Mouse (Mus musculus): ENCODE measurements around the gene Crtc3. TPM values are rescaled to one million over a fixed set of nuclear protein-coding genes. Genes with fewer than 3 reads are reported as not detected.

Crtc3 gene
- polyA plus RNA-seq, 1 experiment from 2014 or later, result 15.5 TPM

- H3K4me1 ChIP-seq (replicated peaks; ENCODE audit: control insufficient read depth, insufficient read depth, low read length), result no peaks in the 10 kb centered on the region
- H3K27ac ChIP-seq (ENCODE audit: low read depth, low read length), result no peak overlapping the region
- 75% methylated on average over 3 of the region's 3 CpGs for WGBS
- no peak for ATAC-seq (replicated peaks; ENCODE audit: low FRiP score)
- DNase-seq (ENCODE audit: low spot score), result no peak
- H3K4me2 ChIP-seq (ENCODE audit: low read depth, low read length, severe bottlenecking), result no peak overlapping the region
- no peaks in the 10 kb centered on the region for H3K27me3 ChIP-seq (ENCODE audit: control insufficient read depth, insufficient read depth, low read length)
- H3K36me3 ChIP-seq (ENCODE audit: control insufficient read depth, insufficient read depth, low read length), result no peaks in the 10 kb centered on the region; the same call in 1 of the 2 replicates
- no peaks in the 10 kb centered on the region for H3K9me3 ChIP-seq (ENCODE audit: control insufficient read depth, low read length)
- H3K9ac ChIP-seq (ENCODE audit: low read length), result no peak overlapping the region
- no peak overlapping the region for H3K4me3 ChIP-seq (ENCODE audit: low read depth, low read length)
These were observed 16.4 kb downstream of the Crtc3 start for GRCm38 (mm10) chr7:80672323-80672722.

GRCm38 (mm10) chr7:80670889-80671288 is 17.8 kb downstream of the Crtc3 start:
- ATAC-seq (replicated peaks; ENCODE audit: low FRiP score) (no peak), DNase-seq (ENCODE audit: low spot score) (no peak)
- Histone ChIP-seq H3K4me1 (replicated peaks; ENCODE audit: control insufficient read depth, insufficient read depth, low read length) (no peaks in the 10 kb centered on the region), H3K27me3 (ENCODE audit: control insufficient read depth, insufficient read depth, low read length) (no peaks in the 10 kb centered on the region), H3K36me3 (ENCODE audit: control insufficient read depth, insufficient read depth, low read length) (no peaks in the 10 kb centered on the region), H3K4me2 (ENCODE audit: low read depth, low read length, severe bottlenecking) (no peak overlapping the region), H3K9ac (ENCODE audit: low read length) (no peak overlapping the region), H3K4me3 (ENCODE audit: low read depth, low read length) (no peak overlapping the region), H3K27ac (ENCODE audit: low read depth, low read length) (no peak overlapping the region), H3K9me3 (ENCODE audit: control insufficient read depth, low read length) (no peaks in the 10 kb centered on the region)
- WGBS, result 95% methylated on average over 6 of the region's 6 CpGs

GRCm38 (mm10) chr7:80667190-80667589 is 21.5 kb downstream of the Crtc3 start:
- no peaks in the 10 kb centered on the region for H3K36me3 ChIP-seq (ENCODE audit: control insufficient read depth, insufficient read depth, low read length)
- H3K27ac ChIP-seq (ENCODE audit: low read depth, low read length), result no peak overlapping the region
- H3K4me2 ChIP-seq (ENCODE audit: low read depth, low read length, severe bottlenecking), result no peak overlapping the region
- 84% methylated on average over 11 of the region's 11 CpGs for WGBS
- DNase-seq (ENCODE audit: low spot score), result no peak
- no peaks in the 10 kb centered on the region for H3K4me1 ChIP-seq (replicated peaks; ENCODE audit: control insufficient read depth, insufficient read depth, low read length)
- no peaks in the 10 kb centered on the region for H3K27me3 ChIP-seq (ENCODE audit: control insufficient read depth, insufficient read depth, low read length)
- no peak overlapping the region for H3K4me3 ChIP-seq (ENCODE audit: low read depth, low read length)
- no peaks in the 10 kb centered on the region for H3K9me3 ChIP-seq (ENCODE audit: control insufficient read depth, low read length)
- ATAC-seq (replicated peaks; ENCODE audit: low FRiP score), result no peak
- no peak overlapping the region for H3K9ac ChIP-seq (ENCODE audit: low read length)

GRCm38 (mm10) chr7:80666198-80666915 is 22.3 kb downstream of the Crtc3 start:
- ATAC-seq (replicated peaks; ENCODE audit: low FRiP score), result no peak
- no peak for DNase-seq (ENCODE audit: low spot score)

GRCm38 (mm10) chr7:80661082-80661481 is 27.6 kb downstream of the Crtc3 start:
- Histone ChIP-seq H3K9me3 (ENCODE audit: control insufficient read depth, low read length) (no peaks in the 10 kb centered on the region), H3K27me3 (ENCODE audit: control insufficient read depth, insufficient read depth, low read length) (no peaks in the 10 kb centered on the region), H3K4me2 (ENCODE audit: low read depth, low read length, severe bottlenecking) (no peak overlapping the region), H3K4me1 (replicated peaks; ENCODE audit: control insufficient read depth, insufficient read depth, low read length) (no peaks in the 10 kb centered on the region), H3K27ac (ENCODE audit: low read depth, low read length) (no peak overlapping the region), H3K9ac (ENCODE audit: low read length) (no peak overlapping the region), H3K4me3 (ENCODE audit: low read depth, low read length) (no peak overlapping the region), H3K36me3 (ENCODE audit: control insufficient read depth, insufficient read depth, low read length) (no peaks in the 10 kb centered on the region)
- ATAC-seq (replicated peaks; ENCODE audit: low FRiP score) (no peak), DNase-seq (ENCODE audit: low spot score) (no peak)
- 92% methylated on average over 4 of the region's 4 CpGs for WGBS

More at GRCm38 (mm10) chr7:80666198-80666915, 22.3 kb downstream of the Crtc3 start:
- H3K4me2 ChIP-seq (ENCODE audit: low read depth, low read length, severe bottlenecking), result no peak overlapping the region
- H3K4me3 ChIP-seq (ENCODE audit: low read depth, low read length), result no peak overlapping the region
- no peaks in the 10 kb centered on the region for H3K9me3 ChIP-seq (ENCODE audit: control insufficient read depth, low read length)
- 70% methylated on average over 10 of the region's 10 CpGs for WGBS
- H3K4me1 ChIP-seq (replicated peaks; ENCODE audit: control insufficient read depth, insufficient read depth, low read length), result no peaks in the 10 kb centered on the region
- no peaks in the 10 kb centered on the region for H3K36me3 ChIP-seq (ENCODE audit: control insufficient read depth, insufficient read depth, low read length)
- H3K9ac ChIP-seq (ENCODE audit: low read length), result no peak overlapping the region
- H3K27me3 ChIP-seq (ENCODE audit: control insufficient read depth, insufficient read depth, low read length), result no peaks in the 10 kb centered on the region
- H3K27ac ChIP-seq (ENCODE audit: low read depth, low read length), result no peak overlapping the region

- Histone ChIP-seq H3K27ac (ENCODE audit: low read depth, low read length) (no peak overlapping the region), H3K36me3 (ENCODE audit: control insufficient read depth, insufficient read depth, low read length) (no peaks in the 10 kb centered on the region), H3K4me2 (ENCODE audit: low read depth, low read length, severe bottlenecking) (no peak overlapping the region), H3K9me3 (ENCODE audit: control insufficient read depth, low read length) (no peaks in the 10 kb centered on the region), H3K27me3 (ENCODE audit: control insufficient read depth, insufficient read depth, low read length) (no peaks in the 10 kb centered on the region), H3K4me3 (ENCODE audit: low read depth, low read length) (no peak overlapping the region), H3K4me1 (replicated peaks; ENCODE audit: control insufficient read depth, insufficient read depth, low read length) (no peaks in the 10 kb centered on the region), H3K9ac (ENCODE audit: low read length) (no peak overlapping the region)
- DNase-seq (ENCODE audit: low spot score) (no peak), ATAC-seq (replicated peaks; ENCODE audit: low FRiP score) (no peak)
- 79% methylated on average over 4 of the region's 4 CpGs for WGBS
These were observed 28.1 kb downstream of the Crtc3 start for GRCm38 (mm10) chr7:80660619-80661018.

GRCm38 (mm10) chr7:80657896-80658295 is 30.8 kb downstream of the Crtc3 start:
- no peak for ATAC-seq (replicated peaks; ENCODE audit: low FRiP score)
- H3K36me3 ChIP-seq (ENCODE audit: control insufficient read depth, insufficient read depth, low read length), result no peaks in the 10 kb centered on the region
- no peaks in the 10 kb centered on the region for H3K9me3 ChIP-seq (ENCODE audit: control insufficient read depth, low read length)
- H3K4me2 ChIP-seq (ENCODE audit: low read depth, low read length, severe bottlenecking), result no peak overlapping the region
- no peak overlapping the region for H3K4me3 ChIP-seq (ENCODE audit: low read depth, low read length)
- H3K9ac ChIP-seq (ENCODE audit: low read length), result no peak overlapping the region
- no peaks in the 10 kb centered on the region for H3K4me1 ChIP-seq (replicated peaks; ENCODE audit: control insufficient read depth, insufficient read depth, low read length)
- WGBS, result 88% methylated on average over 8 of the region's 8 CpGs
- H3K27ac ChIP-seq (ENCODE audit: low read depth, low read length), result no peak overlapping the region
- DNase-seq (ENCODE audit: low spot score), result no peak
- H3K27me3 ChIP-seq (ENCODE audit: control insufficient read depth, insufficient read depth, low read length), result no peaks in the 10 kb centered on the region

GRCm38 (mm10) chr7:80655350-80656013 is 33.2 kb downstream of the Crtc3 start:
- Histone ChIP-seq H3K4me2 (ENCODE audit: low read depth, low read length, severe bottlenecking) (no peak overlapping the region), H3K27me3 (ENCODE audit: control insufficient read depth, insufficient read depth, low read length) (no peaks in the 10 kb centered on the region), H3K9ac (ENCODE audit: low read length) (no peak overlapping the region), H3K4me1 (replicated peaks; ENCODE audit: control insufficient read depth, insufficient read depth, low read length) (0 out of 2 replicates have a peak, but pooled peaks cover 3% of the 10 kb centered on the region), H3K27ac (ENCODE audit: low read depth, low read length) (no peak overlapping the region), H3K36me3 (ENCODE audit: control insufficient read depth, insufficient read depth, low read length) (no peaks in the 10 kb centered on the region), H3K4me3 (ENCODE audit: low read depth, low read length) (no peak overlapping the region), H3K9me3 (ENCODE audit: control insufficient read depth, low read length) (no peaks in the 10 kb centered on the region)
- ATAC-seq (replicated peaks; ENCODE audit: low FRiP score), result no peak
- WGBS, result 81% methylated on average over 6 of the region's 6 CpGs
- no peak for DNase-seq (ENCODE audit: low spot score)

Data from forebrain, embryonic 11.5 days (tissue).